Mouse (Mus musculus): ENCODE data around the gene Zbtb44. TPM values are rescaled to one million over a fixed set of nuclear protein-coding genes. Genes with fewer than 3 reads are reported as not detected.

Gene Zbtb44
- polyA plus RNA-seq, 1 experiment from 2014 or later = 10.2 TPM

GRCm38 (mm10) chr9:31010749-31011148 is 19.7 kb upstream of the Zbtb44 start:
- H3K27ac ChIP-seq (ENCODE audit: low read depth) = peak overlapping the region; percentile 69
- H3K4me1 ChIP-seq (replicated peaks; ENCODE audit: control insufficient read depth, insufficient read depth, low read length) = peaks cover 15% of the 10 kb centered on the region; the same call in 1 of the 2 replicates
- no peaks in the 10 kb centered on the region for H3K36me3 ChIP-seq (ENCODE audit: control insufficient read depth, insufficient read depth, low read length)
- WGBS = 37% methylated on average over 3 of the region's 3 CpGs
- ATAC-seq (replicated peaks; ENCODE audit: low FRiP score, low TSS enrichment, low read depth) (no peak), DNase-seq (ENCODE audit: low spot score) (no peak)
- H3K4me3 ChIP-seq (ENCODE audit: low read depth, low read length) = no peak overlapping the region
- no peaks in the 10 kb centered on the region for H3K9me3 ChIP-seq (ENCODE audit: control insufficient read depth, low read length)
- H3K4me2 ChIP-seq (ENCODE audit: low read length) = no peak overlapping the region
- no peaks in the 10 kb centered on the region for H3K27me3 ChIP-seq (replicated peaks; ENCODE audit: control insufficient read depth, insufficient read depth, low read length)
- H3K9ac ChIP-seq (ENCODE audit: low read length) = no peak overlapping the region

DNA sequence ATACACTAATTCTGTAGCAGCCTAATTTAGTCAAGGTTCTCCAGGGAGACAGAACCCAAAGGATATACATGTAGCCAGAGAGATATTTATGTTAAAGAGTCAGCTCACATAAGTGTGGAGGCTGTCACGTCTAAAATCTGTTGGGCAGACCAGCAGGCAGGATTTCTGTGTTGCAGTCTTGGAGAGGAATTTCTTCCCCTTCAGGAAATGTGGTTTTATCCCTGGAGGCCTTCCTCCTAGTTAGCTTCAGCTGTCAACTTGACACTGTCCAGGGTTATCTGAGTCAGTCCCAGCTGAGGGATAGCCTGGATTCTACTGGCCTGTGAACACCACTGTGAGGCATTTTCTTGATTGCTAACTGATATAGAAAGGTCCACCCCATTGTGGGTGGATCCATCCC is 18.9 kb upstream of the Zbtb44 start:
- peak; percentile 66 for DNase-seq (ENCODE audit: low spot score)
- peak; percentile 87 for ATAC-seq (replicated peaks; ENCODE audit: low FRiP score, low TSS enrichment, low read depth)

DNA sequence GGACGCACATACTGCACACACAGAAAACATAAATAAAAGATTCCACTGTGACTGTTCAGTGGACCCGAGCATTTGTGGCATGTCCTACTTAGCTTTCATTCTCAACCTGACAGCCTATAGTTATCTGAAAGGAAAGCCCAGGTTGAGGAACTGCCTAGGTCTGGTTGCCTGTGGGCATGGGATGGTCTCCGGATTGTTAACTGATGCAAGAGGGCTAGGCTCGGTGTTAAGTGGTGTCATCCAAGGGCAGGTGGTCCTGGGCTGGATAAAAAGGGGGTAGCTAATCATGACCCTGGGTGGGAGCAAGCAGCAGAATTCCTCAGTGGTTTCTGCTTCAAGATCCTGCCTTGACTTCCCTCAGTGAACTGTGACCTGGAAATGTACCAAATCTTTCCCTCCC is 17.8 kb upstream of the Zbtb44 start:
- no peak for ATAC-seq (replicated peaks; ENCODE audit: low FRiP score, low TSS enrichment, low read depth)
- WGBS = 68% methylated on average over 4 of the region's 4 CpGs

More for the DNA sequence above, 18.9 kb upstream of the Zbtb44 start:
- Histone ChIP-seq H3K9me3 (ENCODE audit: control insufficient read depth, low read length) (no peaks in the 10 kb centered on the region), H3K27me3 (replicated peaks; ENCODE audit: control insufficient read depth, insufficient read depth, low read length) (no peaks in the 10 kb centered on the region), H3K4me3 (ENCODE audit: low read depth, low read length) (no peak overlapping the region), H3K9ac (ENCODE audit: low read length) (no peak overlapping the region), H3K4me1 (replicated peaks; ENCODE audit: control insufficient read depth, insufficient read depth, low read length) (peaks cover 15% of the 10 kb centered on the region; the same call in 1 of the 2 replicates), H3K4me2 (ENCODE audit: low read length) (no peak overlapping the region), H3K36me3 (ENCODE audit: control insufficient read depth, insufficient read depth, low read length) (no peaks in the 10 kb centered on the region), H3K27ac (ENCODE audit: low read depth) (peak overlapping the region; percentile 69)
- WGBS = 19% methylated on average over 1 of the region's 1 CpGs

DNA sequence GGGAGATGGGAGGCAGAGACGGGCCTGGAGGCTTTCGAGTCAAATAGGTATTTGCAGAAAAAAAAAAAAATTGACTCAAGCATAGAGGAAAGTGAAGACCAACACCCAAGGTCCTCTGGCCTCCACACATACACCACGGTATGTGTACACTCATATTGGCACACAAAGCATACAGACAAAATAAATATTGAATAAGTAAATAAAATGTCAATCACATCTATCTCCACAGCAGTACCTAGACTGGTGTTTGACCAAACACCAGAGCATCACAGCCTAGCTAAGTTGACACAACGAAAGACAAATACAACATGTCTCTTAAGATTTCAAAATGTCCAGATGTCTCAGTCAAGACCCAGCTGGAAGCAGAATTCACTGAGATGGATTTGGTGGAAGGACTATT is 17.0 kb upstream of the Zbtb44 start:
- no peaks in the 10 kb centered on the region for H3K27me3 ChIP-seq (replicated peaks; ENCODE audit: control insufficient read depth, insufficient read depth, low read length)
- H3K27ac ChIP-seq (ENCODE audit: low read depth) = no peak overlapping the region
- WGBS = 76% methylated on average over 4 of the region's 4 CpGs
- no peaks in the 10 kb centered on the region for H3K36me3 ChIP-seq (ENCODE audit: control insufficient read depth, insufficient read depth, low read length)
- no peak for ATAC-seq (replicated peaks; ENCODE audit: low FRiP score, low TSS enrichment, low read depth)
- no peak for DNase-seq (ENCODE audit: low spot score)
- no peaks in the 10 kb centered on the region for H3K9me3 ChIP-seq (ENCODE audit: control insufficient read depth, low read length)
- no peak overlapping the region for H3K4me3 ChIP-seq (ENCODE audit: low read depth, low read length)
- H3K4me1 ChIP-seq (replicated peaks; ENCODE audit: control insufficient read depth, insufficient read depth, low read length) = peaks cover 15% of the 10 kb centered on the region; the same call in 1 of the 2 replicates
- H3K9ac ChIP-seq (ENCODE audit: low read length) = no peak overlapping the region
- H3K4me2 ChIP-seq (ENCODE audit: low read length) = no peak overlapping the region

More for the DNA sequence above, 17.8 kb upstream of the Zbtb44 start:
- peaks cover 15% of the 10 kb centered on the region; the same call in 1 of the 2 replicates for H3K4me1 ChIP-seq (replicated peaks; ENCODE audit: control insufficient read depth, insufficient read depth, low read length)
- no peak overlapping the region for H3K27ac ChIP-seq (ENCODE audit: low read depth)
- DNase-seq (ENCODE audit: low spot score) = no peak
- H3K27me3 ChIP-seq (replicated peaks; ENCODE audit: control insufficient read depth, insufficient read depth, low read length) = no peaks in the 10 kb centered on the region
- H3K4me3 ChIP-seq (ENCODE audit: low read depth, low read length) = no peak overlapping the region
- H3K9ac ChIP-seq (ENCODE audit: low read length) = no peak overlapping the region
- H3K36me3 ChIP-seq (ENCODE audit: control insufficient read depth, insufficient read depth, low read length) = no peaks in the 10 kb centered on the region
- H3K4me2 ChIP-seq (ENCODE audit: low read length) = no peak overlapping the region
- H3K9me3 ChIP-seq (ENCODE audit: control insufficient read depth, low read length) = no peaks in the 10 kb centered on the region

DNA sequence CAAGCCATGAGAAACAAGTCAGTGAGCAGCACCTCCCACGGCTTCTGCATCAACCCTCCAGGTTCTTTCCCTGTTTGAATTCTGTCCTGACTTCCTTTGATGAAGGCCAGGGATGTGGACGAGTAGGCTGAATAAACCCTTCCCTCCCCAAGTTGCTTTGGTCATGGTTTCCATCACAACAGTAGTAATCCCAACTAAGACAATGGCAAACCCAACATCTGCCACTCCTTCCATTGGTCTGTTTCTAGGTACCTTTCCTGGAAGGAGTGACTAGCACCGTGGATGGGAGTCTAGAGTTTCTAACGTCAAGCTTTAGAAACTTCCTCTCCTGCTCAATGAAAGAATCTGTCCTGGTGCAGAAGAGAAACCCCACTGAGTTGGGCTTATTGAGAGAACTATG is 12.8 kb upstream of the Zbtb44 start:
- H3K27ac ChIP-seq (ENCODE audit: low read depth) = no peak overlapping the region
- H3K9me3 ChIP-seq (ENCODE audit: control insufficient read depth, low read length) = no peaks in the 10 kb centered on the region
- no peak for DNase-seq (ENCODE audit: low spot score)
- H3K4me2 ChIP-seq (ENCODE audit: low read length) = no peak overlapping the region
- ATAC-seq (replicated peaks; ENCODE audit: low FRiP score, low TSS enrichment, low read depth) = no peak
- H3K4me1 ChIP-seq (replicated peaks; ENCODE audit: control insufficient read depth, insufficient read depth, low read length) = no peaks in the 10 kb centered on the region
- H3K27me3 ChIP-seq (replicated peaks; ENCODE audit: control insufficient read depth, insufficient read depth, low read length) = no peaks in the 10 kb centered on the region
- H3K9ac ChIP-seq (ENCODE audit: low read length) = no peak overlapping the region
- H3K36me3 ChIP-seq (ENCODE audit: control insufficient read depth, insufficient read depth, low read length) = no peaks in the 10 kb centered on the region
- WGBS = 72% methylated on average over 4 of the region's 4 CpGs
- no peak overlapping the region for H3K4me3 ChIP-seq (ENCODE audit: low read depth, low read length)

- Histone ChIP-seq H3K27me3 (replicated peaks; ENCODE audit: control insufficient read depth, insufficient read depth, low read length) (no peaks in the 10 kb centered on the region), H3K4me3 (ENCODE audit: low read depth, low read length) (no peak overlapping the region), H3K4me2 (ENCODE audit: low read length) (no peak overlapping the region), H3K9me3 (ENCODE audit: control insufficient read depth, low read length) (no peaks in the 10 kb centered on the region), H3K9ac (ENCODE audit: low read length) (no peak overlapping the region), H3K36me3 (ENCODE audit: control insufficient read depth, insufficient read depth, low read length) (no peaks in the 10 kb centered on the region), H3K4me1 (replicated peaks; ENCODE audit: control insufficient read depth, insufficient read depth, low read length) (no peaks in the 10 kb centered on the region), H3K27ac (ENCODE audit: low read depth) (no peak overlapping the region)
- DNase-seq (ENCODE audit: low spot score) (no peak), ATAC-seq (replicated peaks; ENCODE audit: low FRiP score, low TSS enrichment, low read depth) (no peak)
- 83% methylated on average over 3 of the region's 3 CpGs for whole genome bisulfite sequencing
Observed at GRCm38 (mm10) chr9:31018158-31018557, 12.3 kb upstream of the Zbtb44 start.

- Histone ChIP-seq H3K9me3 (ENCODE audit: control insufficient read depth, low read length) (no peaks in the 10 kb centered on the region), H3K27ac (ENCODE audit: low read depth) (no peak overlapping the region), H3K9ac (ENCODE audit: low read length) (no peak overlapping the region), H3K4me2 (ENCODE audit: low read length) (no peak overlapping the region), H3K4me1 (replicated peaks; ENCODE audit: control insufficient read depth, insufficient read depth, low read length) (no peaks in the 10 kb centered on the region), H3K36me3 (ENCODE audit: control insufficient read depth, insufficient read depth, low read length) (no peaks in the 10 kb centered on the region), H3K4me3 (ENCODE audit: low read depth, low read length) (no peak overlapping the region), H3K27me3 (replicated peaks; ENCODE audit: control insufficient read depth, insufficient read depth, low read length) (no peaks in the 10 kb centered on the region)
- DNase-seq (ENCODE audit: low spot score) = no peak
- no peak for ATAC-seq (replicated peaks; ENCODE audit: low FRiP score, low TSS enrichment, low read depth)
Observed at GRCm38 (mm10) chr9:31018705-31019104, 11.7 kb upstream of the Zbtb44 start.

- Histone ChIP-seq H3K4me2 (ENCODE audit: low read length) (no peak overlapping the region), H3K27ac (ENCODE audit: low read depth) (no peak overlapping the region), H3K9me3 (ENCODE audit: control insufficient read depth, low read length) (no peaks in the 10 kb centered on the region), H3K36me3 (ENCODE audit: control insufficient read depth, insufficient read depth, low read length) (no peaks in the 10 kb centered on the region), H3K4me1 (replicated peaks; ENCODE audit: control insufficient read depth, insufficient read depth, low read length) (peaks cover 7% of the 10 kb centered on the region), H3K4me3 (ENCODE audit: low read depth, low read length) (no peak overlapping the region), H3K9ac (ENCODE audit: low read length) (no peak overlapping the region), H3K27me3 (replicated peaks; ENCODE audit: control insufficient read depth, insufficient read depth, low read length) (no peaks in the 10 kb centered on the region)
- DNase-seq (ENCODE audit: low spot score) = no peak
- ATAC-seq (replicated peaks; ENCODE audit: low FRiP score, low TSS enrichment, low read depth) = no peak
- WGBS = 86% methylated on average over 4 of the region's 4 CpGs
Observed at GRCm38 (mm10) chr9:31028251-31028650, 2.2 kb upstream of the Zbtb44 start.

GRCm38 (mm10) chr9:31029751-31030511 is 513 bp upstream of the Zbtb44 start:
- peak overlapping the region; percentile 98 for H3K27ac ChIP-seq (ENCODE audit: low read depth)
- DNase-seq (ENCODE audit: low spot score) (peak; percentile 94), ATAC-seq (replicated peaks; ENCODE audit: low FRiP score, low TSS enrichment, low read depth) (peak; percentile 95)
- no peaks in the 10 kb centered on the region for H3K9me3 ChIP-seq (ENCODE audit: control insufficient read depth, low read length)
- H3K36me3 ChIP-seq (ENCODE audit: control insufficient read depth, insufficient read depth, low read length) = peaks cover 6% of the 10 kb centered on the region
- peak overlapping the region; percentile 82 for H3K9ac ChIP-seq (ENCODE audit: low read length)
- no peaks in the 10 kb centered on the region for H3K27me3 ChIP-seq (replicated peaks; ENCODE audit: control insufficient read depth, insufficient read depth, low read length)
- WGBS = under 1% methylated on average over 47 of the region's 57 CpGs
- H3K4me3 ChIP-seq (ENCODE audit: low read depth, low read length) = peak overlapping the region; percentile 67
- peaks cover 7% of the 10 kb centered on the region for H3K4me1 ChIP-seq (replicated peaks; ENCODE audit: control insufficient read depth, insufficient read depth, low read length)
- H3K4me2 ChIP-seq (ENCODE audit: low read length) = peak overlapping the region; percentile 69

Data from intestine, embryonic 14.5 days (tissue).